Mouse (Mus musculus): ENCODE results near the gene Ints1. TPM values are rescaled to one million over a fixed set of nuclear protein-coding genes. Genes with fewer than 3 reads are reported as not detected.

The Ints1 gene
- polyA plus RNA-seq, 1 experiment: 43.6 TPM

DNA sequence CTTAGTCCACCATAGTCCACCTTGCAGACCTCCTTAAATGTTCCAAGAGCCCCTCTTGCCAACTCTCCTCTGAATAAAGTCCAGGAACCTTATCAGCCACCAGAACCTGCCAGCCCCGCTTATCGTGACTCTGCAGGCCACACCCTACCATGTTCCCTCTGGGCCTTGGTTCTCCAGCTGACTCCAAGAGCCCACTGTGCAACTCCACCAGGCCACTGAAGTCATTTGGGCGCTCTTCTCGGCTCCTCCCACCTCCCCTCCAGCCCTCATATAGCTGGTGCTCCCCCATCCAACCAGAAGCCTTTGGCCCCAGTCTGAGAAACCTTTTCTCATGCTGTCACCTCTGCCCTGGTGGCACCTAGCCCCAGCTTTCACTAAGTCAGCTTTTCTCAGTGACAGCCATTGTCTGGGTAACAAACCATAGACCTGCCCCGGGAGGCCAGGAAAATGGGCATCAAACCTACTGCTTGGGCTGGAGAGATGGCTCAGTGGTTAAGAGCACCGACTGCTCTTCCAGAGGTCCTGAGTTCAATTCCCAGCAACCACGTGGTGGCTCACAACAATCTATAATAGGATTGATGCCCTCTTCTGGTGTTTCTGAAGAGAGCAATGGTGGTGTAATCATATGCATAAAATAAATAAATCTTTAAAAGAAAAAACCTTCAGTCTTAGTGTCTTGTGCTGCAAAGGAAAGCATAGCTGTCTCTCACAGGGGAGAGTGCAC lies 36.7 kb downstream of the Ints1 start:
- H3K27ac ChIP-seq (ENCODE audit: insufficient read depth, low read length): no peak overlapping the region
- peaks cover 5% of the 10 kb centered on the region; the same call in 1 of the 2 replicates for H3K4me1 ChIP-seq (ENCODE audit: control insufficient read depth, insufficient read depth, low read length)
- no peak overlapping the region for H3K4me3 ChIP-seq (ENCODE audit: insufficient read depth, low read length)
- TF ChIP-seq POLR2A (IDR thresholded peaks at IDR 0.05; ENCODE audit: low read depth, low read length) (no peak), CTCF (IDR thresholded peaks at IDR 0.05; ENCODE audit: borderline replicate concordance, insufficient read depth, low read length) (no peak)

DNA sequence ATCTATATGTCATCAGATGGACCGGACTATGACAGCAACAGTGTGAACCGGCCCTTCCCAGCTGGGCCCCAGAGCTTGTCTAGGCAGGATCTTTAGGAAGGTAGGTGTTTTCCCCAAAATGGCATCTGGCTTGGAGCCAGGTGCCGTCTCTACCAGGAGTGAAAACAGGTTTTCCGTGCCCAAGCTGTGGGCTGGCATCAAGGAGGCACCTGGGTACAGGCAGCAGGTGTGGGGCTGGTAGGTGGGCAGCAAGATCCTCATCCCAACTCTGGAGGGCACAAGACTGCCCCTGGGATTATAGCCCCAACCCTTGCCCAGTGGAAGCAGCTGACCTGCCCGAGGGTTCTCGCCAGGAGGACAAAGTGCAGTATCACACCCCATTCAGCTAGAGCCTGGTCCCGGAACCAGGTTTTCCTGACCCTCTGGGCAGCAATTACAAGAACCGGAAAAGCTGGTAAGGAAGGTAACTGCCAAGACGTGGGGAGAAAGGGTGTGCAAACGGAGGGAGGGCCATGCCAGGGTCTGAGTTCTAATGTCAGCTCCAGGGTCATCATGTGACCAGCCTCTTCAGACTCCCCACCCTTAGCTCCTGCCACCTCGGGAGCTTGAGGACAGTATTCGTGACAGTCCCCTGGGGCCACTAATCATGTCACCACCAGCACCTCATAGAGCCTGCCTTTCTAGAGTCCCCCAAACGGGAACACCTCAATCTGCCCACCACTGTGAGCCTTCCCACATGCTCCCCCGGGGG lies 37.5 kb downstream of the Ints1 start:
- Histone ChIP-seq H3K4me1 (ENCODE audit: control insufficient read depth, insufficient read depth, low read length) (peaks cover 5% of the 10 kb centered on the region; the same call in 1 of the 2 replicates), H3K27ac (ENCODE audit: insufficient read depth, low read length) (no peak overlapping the region), H3K4me3 (ENCODE audit: insufficient read depth, low read length) (no peak overlapping the region)
- no peak for TF ChIP-seq POLR2A (IDR thresholded peaks at IDR 0.05; ENCODE audit: low read depth, low read length)
- no peak for TF ChIP-seq CTCF (IDR thresholded peaks at IDR 0.05; ENCODE audit: borderline replicate concordance, insufficient read depth, low read length)

DNA sequence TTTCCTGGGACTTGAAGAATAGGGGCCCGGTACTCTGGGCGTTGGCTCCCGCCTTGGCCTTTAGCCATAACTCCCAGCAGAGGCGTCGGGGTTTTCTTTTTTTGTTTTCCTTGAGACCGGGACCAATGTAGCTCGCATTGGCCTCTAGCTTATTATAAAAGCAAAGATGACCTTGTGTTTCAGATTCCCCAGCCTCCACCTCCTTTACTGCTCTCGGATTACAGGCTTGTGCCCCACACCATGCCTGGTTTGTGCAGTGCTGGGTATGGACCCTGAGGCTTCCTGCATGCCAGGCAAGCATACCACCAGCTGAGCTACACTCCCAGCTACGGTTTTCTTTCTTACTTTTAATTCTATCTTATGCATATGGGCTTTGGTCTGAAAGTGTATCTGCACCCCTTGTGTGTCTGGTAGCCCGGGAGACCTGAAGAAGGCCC lies 39.0 kb downstream of the Ints1 start:
- Histone ChIP-seq H3K4me3 (ENCODE audit: insufficient read depth, low read length) (no peak overlapping the region), H3K4me1 (ENCODE audit: control insufficient read depth, insufficient read depth, low read length) (peaks cover 8% of the 10 kb centered on the region), H3K27ac (ENCODE audit: insufficient read depth, low read length) (0 out of 2 replicates have a peak overlapping the region, but pooled peaks have one; percentile 2)
- TF ChIP-seq POLR2A (IDR thresholded peaks at IDR 0.05; ENCODE audit: low read depth, low read length) (no peak), CTCF (IDR thresholded peaks at IDR 0.05; ENCODE audit: borderline replicate concordance, insufficient read depth, low read length) (no peak)

DNA sequence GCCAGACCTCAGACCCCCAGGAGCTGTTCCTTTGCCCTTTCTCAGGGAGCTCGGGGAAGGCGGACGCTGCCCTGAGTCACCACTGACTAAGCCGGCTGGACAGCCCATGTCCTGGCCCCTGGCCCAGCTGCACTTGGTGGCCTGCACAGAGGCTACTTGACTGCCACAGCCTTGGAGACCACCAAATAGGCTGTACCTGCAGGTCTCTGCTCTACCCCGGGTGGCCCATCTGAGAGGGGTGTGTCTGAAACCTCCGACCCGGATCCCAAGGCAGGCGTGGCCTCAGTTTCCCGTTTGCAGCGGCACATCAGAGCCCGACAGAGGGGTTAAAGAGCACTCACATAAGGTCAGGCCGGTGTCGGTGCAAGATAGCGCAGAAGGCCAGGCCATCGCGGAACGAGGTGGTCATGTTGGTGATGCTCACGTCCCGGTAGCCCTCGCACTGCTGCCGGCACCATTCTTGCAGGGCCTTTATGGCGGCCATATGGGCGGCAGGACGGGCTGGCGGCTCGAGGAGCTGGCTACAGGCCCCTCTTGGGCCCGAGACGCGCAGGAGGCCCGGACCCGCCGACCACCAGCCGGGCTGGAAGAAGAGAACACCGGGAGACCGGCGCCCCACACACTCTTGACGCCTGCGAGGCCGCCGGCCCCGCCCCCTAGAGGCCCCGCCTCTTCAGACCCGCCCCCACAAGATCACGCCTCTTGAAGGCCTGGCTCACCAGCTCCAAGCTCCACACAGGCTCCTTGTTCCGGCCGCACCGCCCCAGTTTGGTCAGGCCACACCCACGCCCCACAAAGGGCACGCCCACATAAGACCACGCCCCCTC lies 39.6 kb downstream of the Ints1 start, which contains the start of gene Micall2:
Micall2 (minus strand) TSS at position 660 of the 827 bp plus-strand sequence.
- TF ChIP-seq CTCF (IDR thresholded peaks at IDR 0.05; ENCODE audit: borderline replicate concordance, insufficient read depth, low read length) (no peak), POLR2A (IDR thresholded peaks at IDR 0.05; ENCODE audit: low read depth, low read length) (peak; percentile 38)
- Histone ChIP-seq H3K27ac (ENCODE audit: insufficient read depth, low read length) (peak within 1 kb of the TSS; percentile 70), H3K4me1 (ENCODE audit: control insufficient read depth, insufficient read depth, low read length) (peaks cover 14% of the 10 kb centered on the region), H3K4me3 (ENCODE audit: insufficient read depth, low read length) (peak within 1 kb of the TSS; percentile 57)

DNA sequence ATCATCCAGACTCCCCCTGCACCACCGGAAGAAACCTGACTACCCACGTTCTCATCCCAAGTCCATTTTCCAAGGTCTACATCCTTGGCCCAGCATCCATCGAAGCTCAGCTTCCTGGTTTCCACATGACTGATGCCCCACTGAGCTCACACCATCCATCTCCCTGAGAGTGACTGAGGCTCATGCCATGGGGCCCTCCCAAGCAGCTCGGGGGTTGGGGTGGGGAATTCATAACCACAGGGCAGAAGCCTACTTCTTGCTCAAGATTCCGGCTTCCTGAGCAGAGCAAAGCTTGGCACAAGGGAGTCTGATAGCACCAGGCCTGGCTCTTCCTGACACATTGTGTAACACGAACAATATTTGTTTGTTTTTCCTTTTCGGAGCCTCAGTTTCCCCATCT lies 40.7 kb downstream of the Ints1 start:
- TF ChIP-seq CTCF (IDR thresholded peaks at IDR 0.05; ENCODE audit: borderline replicate concordance, insufficient read depth, low read length): no peak
- no peak for TF ChIP-seq POLR2A (IDR thresholded peaks at IDR 0.05; ENCODE audit: low read depth, low read length)
- Histone ChIP-seq H3K4me1 (ENCODE audit: control insufficient read depth, insufficient read depth, low read length) (peaks cover 15% of the 10 kb centered on the region), H3K27ac (ENCODE audit: insufficient read depth, low read length) (peak overlapping the region; percentile 70), H3K4me3 (ENCODE audit: insufficient read depth, low read length) (peak overlapping the region; percentile 57)

DNA sequence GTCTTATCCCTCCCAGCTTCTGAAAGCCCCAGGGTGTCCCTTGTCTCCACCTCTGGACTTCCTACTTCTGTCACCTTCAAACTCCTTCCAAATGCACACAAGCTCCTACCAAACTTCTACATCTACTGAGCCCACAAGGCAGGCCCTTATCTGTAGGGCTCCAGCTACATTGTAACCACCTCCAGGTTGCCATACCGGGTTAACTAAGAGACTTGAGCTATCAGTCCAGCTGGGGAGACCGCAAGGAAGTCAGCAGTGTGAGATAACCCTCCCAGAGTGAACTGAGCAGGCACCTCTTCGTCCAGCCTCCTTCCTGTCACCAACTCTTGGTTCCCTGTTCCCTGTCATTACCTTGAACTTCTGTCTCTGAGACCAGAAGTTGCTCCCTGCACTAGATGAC lies 41.5 kb downstream of the Ints1 start:
- peaks cover 20% of the 10 kb centered on the region for H3K4me1 ChIP-seq (ENCODE audit: control insufficient read depth, insufficient read depth, low read length)
- H3K4me3 ChIP-seq (ENCODE audit: insufficient read depth, low read length): peak overlapping the region; percentile 57; the same call in 1 of the 2 replicates
- TF ChIP-seq CTCF (IDR thresholded peaks at IDR 0.05; ENCODE audit: borderline replicate concordance, insufficient read depth, low read length) (no peak), POLR2A (IDR thresholded peaks at IDR 0.05; ENCODE audit: low read depth, low read length) (no peak)
- no peak overlapping the region for H3K27ac ChIP-seq (ENCODE audit: insufficient read depth, low read length)

DNA sequence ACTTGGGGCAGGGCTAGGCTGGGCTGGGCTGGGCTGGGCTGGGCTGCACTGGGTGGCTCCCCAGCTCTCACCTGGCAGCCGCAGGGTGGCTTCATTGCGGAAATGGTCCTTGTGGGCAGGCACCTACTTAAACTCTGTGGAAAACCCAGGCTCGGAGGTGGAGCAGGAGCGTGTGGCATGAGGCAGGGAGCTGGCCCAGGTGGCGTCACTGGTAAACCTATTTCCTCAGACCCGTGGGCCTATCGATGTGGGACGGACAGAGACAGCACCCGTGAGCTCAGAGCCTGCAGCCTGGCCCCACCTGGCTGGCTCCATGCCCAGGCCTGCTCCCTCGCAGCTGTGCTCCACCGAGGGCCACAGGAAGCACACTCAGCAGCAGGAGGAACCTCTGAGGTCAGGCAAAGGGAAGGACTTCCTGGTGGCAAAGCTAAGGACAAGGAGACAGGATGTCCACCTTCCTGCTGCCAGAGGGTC lies 42.8 kb downstream of the Ints1 start:
- no peak overlapping the region; the same call in 1 of the 2 replicates for H3K27ac ChIP-seq (ENCODE audit: insufficient read depth, low read length)
- peaks cover 20% of the 10 kb centered on the region for H3K4me1 ChIP-seq (ENCODE audit: control insufficient read depth, insufficient read depth, low read length)
- no peak for TF ChIP-seq POLR2A (IDR thresholded peaks at IDR 0.05; ENCODE audit: low read depth, low read length)
- TF ChIP-seq CTCF (IDR thresholded peaks at IDR 0.05; ENCODE audit: borderline replicate concordance, insufficient read depth, low read length): no peak
- no peak overlapping the region for H3K4me3 ChIP-seq (ENCODE audit: insufficient read depth, low read length)

DNA sequence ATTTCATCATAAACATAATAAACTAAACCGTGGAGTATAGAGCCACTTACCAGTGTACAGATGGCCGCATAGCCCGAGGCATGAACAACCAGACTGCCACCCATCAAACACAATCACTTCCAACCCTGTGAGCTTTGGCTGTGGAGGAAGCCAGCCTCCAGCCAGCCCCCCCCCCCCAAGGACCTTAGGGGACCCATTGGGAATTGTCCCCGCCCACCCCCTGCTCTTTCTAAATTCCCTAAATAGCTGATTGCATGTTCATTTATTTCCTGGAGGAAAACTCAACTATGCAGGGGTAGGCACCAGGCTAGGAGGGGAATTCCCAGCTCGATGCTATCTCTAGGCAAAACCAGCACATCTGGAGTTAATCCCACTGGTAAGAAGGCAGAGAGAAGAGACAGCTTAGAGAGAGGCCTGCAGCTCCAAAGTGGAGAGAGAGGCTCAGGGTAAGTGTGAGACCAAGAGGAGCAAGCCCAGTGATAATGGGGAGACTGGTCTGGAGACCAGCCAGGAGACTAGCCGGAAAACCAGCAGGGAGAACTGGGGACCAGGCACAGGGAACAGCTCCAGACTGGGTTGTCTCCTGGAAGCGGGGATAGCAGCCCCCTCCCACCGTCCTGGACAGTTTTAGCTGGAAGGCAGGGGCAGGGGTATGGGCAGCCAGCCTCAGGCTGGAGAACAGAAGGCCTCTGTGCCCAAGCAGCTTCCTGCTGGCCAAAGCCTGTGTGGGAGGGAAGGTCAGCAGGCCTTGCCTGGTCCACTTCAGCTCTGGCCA lies 44.6 kb downstream of the Ints1 start:
- no peak for TF ChIP-seq CTCF (IDR thresholded peaks at IDR 0.05; ENCODE audit: borderline replicate concordance, insufficient read depth, low read length)
- peak; percentile 12; the same call in 1 of the 2 replicates for TF ChIP-seq POLR2A (IDR thresholded peaks at IDR 0.05; ENCODE audit: low read depth, low read length)
- Histone ChIP-seq H3K4me3 (ENCODE audit: insufficient read depth, low read length) (no peak overlapping the region), H3K27ac (ENCODE audit: insufficient read depth, low read length) (peak overlapping the region; percentile 84), H3K4me1 (ENCODE audit: control insufficient read depth, insufficient read depth, low read length) (peaks cover 20% of the 10 kb centered on the region)
